Mouse (Mus musculus): ENCODE results near the gene Igfbp5.

DNA sequence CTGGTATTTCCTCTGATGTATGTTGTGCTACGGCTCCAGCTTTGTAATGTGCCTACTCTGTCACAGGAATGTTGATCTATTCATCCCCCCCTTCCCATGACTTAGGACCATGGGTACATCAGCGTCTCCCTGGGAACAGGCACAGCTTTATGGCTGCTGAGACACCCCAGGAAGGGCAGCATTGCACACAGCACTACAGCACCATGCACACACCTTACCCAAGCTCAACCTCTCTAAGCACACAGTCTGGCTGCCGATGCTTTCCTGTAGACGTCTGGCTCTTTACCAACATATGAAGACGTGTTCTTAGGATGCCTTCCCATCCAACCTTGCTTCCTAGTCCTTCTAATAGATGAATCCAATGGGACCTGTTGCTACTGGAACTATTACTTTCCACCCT, 8.3 kb downstream of the Igfbp5 start:
- TF ChIP-seq POLR2A (IDR thresholded peaks at IDR 0.05; ENCODE audit: borderline replicate concordance, extremely low read depth, insufficient read depth, insufficient read length, poor library complexity, severe bottlenecking) (no peak), CTCF (IDR thresholded peaks at IDR 0.05; ENCODE audit: borderline replicate concordance, extremely low read depth, insufficient read depth, insufficient read length) (no peak)

Measured in brain, embryonic 14.5 days (tissue).